Mouse (Mus musculus) bone marrow macrophage, adult 2 months (primary cell): ENCODE results near the gene Picalm.

Experiments
- CTCF ChIP-seq: IDR thresholded peaks from 2 replicates; pipeline ENCODE4 v1.5.1; 2012; ENCODE audit warnings: low read depth, mild to moderate bottlenecking, low read length, moderate library complexity
- POLR2A ChIP-seq: IDR thresholded peaks from 2 replicates; pipeline ENCODE4 v1.6.1; 2012; ENCODE audit warnings: mild to moderate bottlenecking, low read depth, low read length, borderline replicate concordance

GRCm38 (mm10) chr7:90258701-90259100, 128.7 kb downstream of the Picalm start:
- no peak for TF ChIP-seq POLR2A
- TF ChIP-seq CTCF, result no peak
